Mouse (Mus musculus) ES-E14 (cell line): ENCODE data around the gene Dohh. TPM values are rescaled to one million over a fixed set of nuclear protein-coding genes. Genes with fewer than 3 reads are reported as not detected.

Experiments used
- DNase-seq: peaks from one replicate; pipeline ENCODE4 v3.0.0-alpha.2; 2013; ENCODE audit warnings: low read depth, low spot score
- H3K27ac ChIP-seq: 2 replicates; pipeline ENCODE4 v1.5.1; 2012; ENCODE audit warnings: low read depth, mild to moderate bottlenecking, low read length, moderate library complexity, mixed read lengths; ENCODE audit not compliant: poor library complexity, insufficient read depth, severe bottlenecking
- H3K36me3 ChIP-seq: 2 replicates; pipeline ENCODE4 v1.6.1; 2012; ENCODE audit warnings: mild to moderate bottlenecking, low read length, moderate library complexity, mixed read lengths; ENCODE audit not compliant: control insufficient read depth, poor library complexity, insufficient read depth, severe bottlenecking
- H3K4me1 ChIP-seq, 2 experiments: fragments of 150-350 bp in 1 of 2; sonication (generic) in 1 of 2; 2 replicates each; pipeline ENCODE4 v1.6.1; 2012; ENCODE audit warnings: low read length in 2 of 2, mild to moderate bottlenecking in 1 of 2, mixed read lengths in 1 of 2; ENCODE audit not compliant: control insufficient read depth in 2 of 2, insufficient read depth in 2 of 2, poor library complexity in 1 of 2
- H3K4me3 ChIP-seq, 2 experiments: fragments of 150-350 bp in 1 of 2; sonication (generic) in 1 of 2; 2 replicates each; pipeline ENCODE4 v1.5.1; 2012; ENCODE audit warnings: low read length in 2 of 2, low read depth in 1 of 2, mild to moderate bottlenecking in 1 of 2, mixed read lengths in 1 of 2; ENCODE audit not compliant: insufficient read depth in 1 of 2, poor library complexity in 1 of 2, severe bottlenecking in 1 of 2
- H3K9ac ChIP-seq: 2 replicates; pipeline ENCODE4 v1.6.1; 2012; ENCODE audit warnings: low read depth, mild to moderate bottlenecking, low read length, mixed read lengths; ENCODE audit not compliant: poor library complexity, insufficient read depth, severe bottlenecking
- H3K9me3 ChIP-seq: fragments of 150-350 bp; sonication (generic); 2 replicates; pipeline ENCODE4 v1.6.1; 2012; ENCODE audit warnings: low read depth, mild to moderate bottlenecking, low read length; ENCODE audit not compliant: control insufficient read depth, insufficient read depth
- CHD2 ChIP-seq: IDR thresholded peaks from 2 replicates; pipeline ENCODE4 v1.6.1; 2014; ENCODE audit warnings: mild to moderate bottlenecking, low read depth, low read length, inconsistent platforms
- HCFC1 ChIP-seq: IDR thresholded peaks from 2 replicates; pipeline ENCODE4 v1.6.1; 2012; ENCODE audit warnings: low read length, inconsistent platforms, borderline replicate concordance; ENCODE audit not compliant: insufficient read depth
- MAFK ChIP-seq: IDR thresholded peaks from 2 replicates; pipeline ENCODE4 v1.6.1; 2014; ENCODE audit warnings: mild to moderate bottlenecking, low read depth, low read length, inconsistent platforms; ENCODE audit not compliant: insufficient read depth
- ZC3H11A ChIP-seq: IDR thresholded peaks from 2 replicates; pipeline ENCODE4 v1.6.1; 2012; ENCODE audit warnings: low read depth, mild to moderate bottlenecking, inconsistent platforms, low read length, borderline replicate concordance
- ZNF384 ChIP-seq: IDR thresholded peaks from 2 replicates; pipeline ENCODE4 v1.6.1; 2012; ENCODE audit warnings: low read depth, low read length, inconsistent platforms
- in situ Hi-C, 2 experiments: fragments of 600-800 bp; cut with MboI; formaldehyde crosslinking; loops; one replicate each; pipeline ENCODE4 v1.15.1; 2025; ENCODE audit warnings: low sequenced_read_pairs in 2 of 2, inconsistent platforms in 1 of 2; ENCODE audit not compliant: unreplicated experiment in 2 of 2
- total RNA-seq: library from RNA; depleted of rRNA; stranded (reverse); fragments of 300-350 nt; gene quantifications from 2 replicates; pipeline ENCODE4 v1.2.3, GENCODE M21; 2012

Dohh gene
- total RNA-seq, 1 experiment, result 168 TPM

GRCm38 (mm10) chr10:81430141-81430830, 46.1 kb downstream of the Dohh start:
- Histone ChIP-seq H3K4me1 (peaks cover 7 to 23% of the 10 kb centered on the region in 2 experiments; a peak in 2 of 4 replicates), H3K9me3 (no peaks in the 10 kb centered on the region), H3K4me3 (peak overlapping the region; percentile 84 to 89), H3K27ac (no peak overlapping the region), H3K9ac (peak overlapping the region; percentile 67; the same call in 1 of the 2 replicates), H3K36me3 (no peaks in the 10 kb centered on the region)
- TF ChIP-seq HCFC1 (no peak), CHD2 (no peak), MAFK (no peak), ZC3H11A (no peak), ZNF384 (no peak)
- in situ Hi-C loops, result no loop called here
- no peak for DNase-seq

DNA sequence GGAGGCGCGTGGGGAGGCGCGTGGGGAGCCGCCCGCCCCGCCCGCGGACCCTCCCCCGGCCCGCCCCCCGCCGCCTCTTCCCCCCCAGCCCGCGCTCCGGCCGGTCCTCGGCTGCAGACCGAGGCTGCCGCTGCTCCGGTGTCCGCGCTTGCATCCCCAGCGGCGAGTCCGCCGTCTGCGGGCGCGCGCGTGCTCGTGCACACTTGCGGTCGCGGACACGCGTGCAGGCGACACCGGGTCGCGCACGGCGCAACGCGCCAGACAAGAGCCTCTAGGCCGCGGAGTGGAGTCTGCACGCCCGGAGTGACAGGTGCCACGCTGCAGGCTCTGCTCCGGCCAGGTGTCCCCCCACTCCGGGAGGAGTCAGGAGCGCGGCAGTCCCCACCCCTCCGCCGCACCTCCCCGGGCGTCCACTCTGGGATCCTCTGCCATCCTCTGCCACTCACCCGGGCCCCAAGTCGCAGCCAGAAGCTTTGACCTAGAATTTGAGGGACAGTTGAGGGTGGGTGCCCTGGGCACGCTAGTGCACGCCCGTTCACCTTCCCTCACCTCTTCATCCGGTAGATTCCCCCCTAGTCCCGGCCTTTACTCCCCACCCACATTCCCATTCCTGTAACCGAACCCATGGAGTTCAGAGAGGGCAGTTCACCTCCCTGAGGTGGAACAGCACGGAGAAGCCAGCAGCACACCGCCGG, 46.8 kb downstream of the Dohh start:
- peaks cover 5 to 19% of the 10 kb centered on the region in 2 experiments; a peak in 2 of 4 replicates for H3K4me1 ChIP-seq
- peak overlapping the region; percentile 84 to 89 for H3K4me3 ChIP-seq
- no peak overlapping the region for H3K27ac ChIP-seq
- no peaks in the 10 kb centered on the region for H3K9me3 ChIP-seq
- no peak for DNase-seq
- no peaks in the 10 kb centered on the region for H3K36me3 ChIP-seq
- no peak for TF ChIP-seq ZNF384
- TF ChIP-seq MAFK, result no peak
- no peak for TF ChIP-seq ZC3H11A
- TF ChIP-seq CHD2, result no peak
- TF ChIP-seq HCFC1, result no peak
- in situ Hi-C loops, result no loop called here
- H3K9ac ChIP-seq, result peak overlapping the region; percentile 67

DNA sequence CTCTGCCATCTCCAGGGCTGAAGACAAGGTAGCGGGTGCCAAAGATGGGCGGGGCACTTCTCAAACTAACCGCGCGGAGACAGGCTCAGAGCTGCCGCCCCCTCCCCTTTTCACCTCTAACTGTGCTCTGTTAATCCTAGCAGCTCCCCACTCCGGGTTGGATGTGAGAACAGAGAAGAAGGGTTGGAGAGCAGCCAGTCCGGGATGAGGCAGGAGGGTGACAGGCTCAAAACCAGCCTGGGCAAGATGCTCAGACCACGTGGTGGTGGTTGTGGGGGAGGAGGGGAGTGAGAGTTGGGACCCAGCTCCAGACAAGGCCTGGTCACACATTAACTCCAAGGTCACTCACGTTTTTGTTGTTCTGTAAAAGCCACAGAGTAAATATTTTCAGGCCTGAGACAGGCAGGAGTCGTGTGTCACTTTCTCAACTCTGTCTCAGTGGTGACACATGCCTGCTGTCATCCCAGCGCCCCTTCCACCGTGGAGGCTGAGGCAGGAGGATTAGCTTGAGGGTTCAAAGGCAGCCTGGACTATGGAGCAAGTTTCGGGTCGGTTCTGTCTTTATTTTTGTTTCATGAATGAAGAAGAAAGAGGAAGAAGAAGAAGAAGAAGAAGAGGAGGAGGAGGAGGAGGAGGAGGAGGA, 47.4 kb downstream of the Dohh start:
- Histone ChIP-seq H3K4me1 (peaks cover 5 to 15% of the 10 kb centered on the region in 2 experiments; a peak in 2 of 4 replicates), H3K9me3 (no peaks in the 10 kb centered on the region), H3K36me3 (no peaks in the 10 kb centered on the region), H3K9ac (peak overlapping the region; percentile 60; the same call in 1 of the 2 replicates), H3K4me3 (peak overlapping the region; percentile 84 to 89), H3K27ac (no peak overlapping the region)
- DNase-seq, result no peak
- in situ Hi-C loops, result no loop called here
- TF ChIP-seq HCFC1 (no peak), MAFK (no peak)

- Histone ChIP-seq H3K4me1 (peaks cover 5 to 13% of the 10 kb centered on the region in 2 experiments; a peak in 2 of 4 replicates), H3K9ac (no peak overlapping the region), H3K27ac (no peak overlapping the region), H3K9me3 (no peaks in the 10 kb centered on the region), H3K36me3 (no peaks in the 10 kb centered on the region), H3K4me3 (no peak overlapping the region)
- DNase-seq, result no peak
- in situ Hi-C loops, result no loop called here
- TF ChIP-seq ZNF384 (no peak), HCFC1 (no peak), CHD2 (no peak), MAFK (no peak), ZC3H11A (no peak)
Observed at GRCm38 (mm10) chr10:81432169-81432867, 48.1 kb downstream of the Dohh start.
